Mouse (Mus musculus) lung, adult 2 months (tissue): ENCODE data around the gene Gna13. TPM values are rescaled to one million over a fixed set of nuclear protein-coding genes. Genes with fewer than 3 reads are reported as not detected.

Experiments used
- DNase-seq: peaks from one replicate; pipeline ENCODE4 v3.0.0; 2022
- H3K4me1 ChIP-seq: fragments of 200-500 bp; 2 replicates; pipeline ENCODE4 v1.6.1; 2011; ENCODE audit warnings: low read length; ENCODE audit not compliant: control insufficient read depth, insufficient read depth
- H3K4me3 ChIP-seq: fragments of 200-500 bp; replicated peaks from 2 replicates; pipeline ENCODE3; 2011; ENCODE audit warnings: low read depth, mild to moderate bottlenecking, control low read depth, low read length; ENCODE audit errors: extremely low read depth
- CTCF ChIP-seq: fragments of 200-500 bp; IDR thresholded peaks from 2 replicates; pipeline ENCODE4 v1.5.1; 2011; ENCODE audit warnings: mild to moderate bottlenecking, low read length, control low read depth; ENCODE audit not compliant: insufficient read depth
- POLR2A ChIP-seq: fragments of 200-500 bp; IDR thresholded peaks from 2 replicates; pipeline ENCODE4 v1.6.1; 2011; ENCODE audit warnings: low read depth, mild to moderate bottlenecking, control low read depth, low read length, borderline replicate concordance; ENCODE audit errors: extremely low read depth
- WGBS: fragments of 180-500 bp; shearing (Covaris S2); methylation state at CpG from one replicate; pipeline ENCODE4 v1.1.7; 2018; 5-methylcytosine and 5-hydroxymethylcytosine counted together
- polyA plus RNA-seq: library from polyadenylated mRNA; depleted of rRNA; stranded (reverse); fragments of >200 nt; gene quantifications from 2 replicates; pipeline ENCODE4 v1.2.3, GENCODE M21; 2012

Gene Gna13
- polyA plus RNA-seq, 1 experiment: 42.6 TPM

GRCm38 (mm10) chr11:109347242-109347959 lies 15.2 kb upstream of the Gna13 start:
- DNase-seq: peak; percentile 79
- TF ChIP-seq CTCF: no peak
- no peak for TF ChIP-seq POLR2A
- no peak overlapping the region for H3K4me3 ChIP-seq
- peaks cover 31% of the 10 kb centered on the region for H3K4me1 ChIP-seq
- 6% methylated on average over 10 of the region's 10 CpGs for WGBS

DNA sequence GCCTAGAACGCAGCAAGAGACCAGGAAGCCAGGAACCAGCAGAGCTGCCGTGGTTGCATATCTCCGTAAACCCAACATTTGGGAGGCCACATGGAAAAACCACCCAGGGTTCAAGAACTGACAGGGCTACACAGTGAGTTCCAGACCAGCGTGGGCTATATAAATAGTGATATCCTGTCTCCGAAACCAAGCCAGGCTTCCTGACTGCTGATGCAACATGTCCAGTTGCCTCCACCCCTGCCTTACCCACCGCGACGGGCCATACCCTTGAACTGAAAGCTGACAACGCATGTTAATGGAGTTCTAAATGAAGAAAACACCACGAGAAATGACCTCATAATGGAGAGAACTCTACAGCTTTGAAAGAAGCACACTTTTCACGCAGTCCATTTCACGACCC lies 14.2 kb upstream of the Gna13 start:
- Histone ChIP-seq H3K4me1 (peaks cover 28% of the 10 kb centered on the region), H3K4me3 (no peak overlapping the region)
- 34% methylated on average over 12 of the region's 12 CpGs for WGBS
- TF ChIP-seq CTCF (no peak), POLR2A (no peak)
- DNase-seq: no peak

DNA sequence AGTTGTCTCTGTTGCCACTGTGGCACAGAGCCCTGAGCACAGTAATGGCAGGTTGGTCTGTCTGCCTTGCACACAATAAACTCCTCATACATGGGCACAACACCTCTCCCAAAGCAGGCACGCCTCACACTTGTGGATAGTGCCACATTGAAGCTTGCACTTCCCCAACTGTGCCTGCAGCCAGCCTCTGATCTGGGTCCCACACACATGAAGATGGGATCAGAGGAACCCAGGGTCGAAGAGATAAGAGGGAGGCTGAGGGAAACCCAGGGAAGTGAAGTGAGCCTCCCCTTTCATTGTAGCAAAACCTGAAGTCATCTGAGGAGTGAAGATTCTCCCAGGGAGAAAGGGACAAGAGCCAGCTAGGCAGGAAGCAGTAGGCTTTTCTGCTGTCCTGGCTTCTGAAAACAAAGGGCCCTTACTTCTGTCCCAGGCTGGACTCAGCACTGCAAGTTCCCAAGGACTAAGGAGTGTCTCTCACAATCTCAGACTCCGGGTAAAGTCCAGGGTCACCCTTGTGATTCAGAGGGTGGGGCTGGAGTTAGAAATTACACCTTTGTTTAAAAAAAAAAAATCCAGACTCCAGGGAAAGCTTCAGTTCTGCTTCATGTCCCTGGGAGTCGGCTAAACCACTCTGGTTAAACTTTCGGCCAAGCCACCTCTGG lies 12.8 kb upstream of the Gna13 start:
- TF ChIP-seq POLR2A: no peak
- no peak for TF ChIP-seq CTCF
- Histone ChIP-seq H3K4me3 (no peak overlapping the region), H3K4me1 (peaks cover 17% of the 10 kb centered on the region)
- no peak for DNase-seq
- 43% methylated on average over 5 of the region's 5 CpGs for WGBS

DNA sequence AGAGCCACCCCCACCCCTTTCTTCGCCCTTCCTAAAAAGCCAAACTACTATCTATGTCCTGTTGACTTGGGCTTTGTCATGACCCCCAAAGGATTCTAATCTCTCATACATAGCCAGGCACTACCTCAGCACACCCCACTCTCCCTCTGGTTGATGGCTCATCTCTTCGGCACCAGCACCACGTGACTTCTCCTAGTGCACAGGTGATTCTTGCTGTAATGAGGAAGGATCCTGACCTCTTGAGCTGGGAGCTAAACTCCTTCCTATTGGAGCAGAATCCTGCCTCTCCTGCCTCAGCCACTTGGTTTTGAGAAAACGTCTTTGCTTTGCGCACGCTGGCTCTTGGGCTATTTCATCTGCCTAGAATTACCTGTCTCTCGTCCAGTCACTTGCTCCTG lies 12.3 kb upstream of the Gna13 start:
- Histone ChIP-seq H3K4me3 (no peak overlapping the region), H3K4me1 (peaks cover 15% of the 10 kb centered on the region)
- WGBS: 71% methylated on average over 7 of the region's 7 CpGs
- no peak for TF ChIP-seq CTCF
- no peak for TF ChIP-seq POLR2A
- no peak for DNase-seq

GRCm38 (mm10) chr11:109351489-109351888 lies 11.1 kb upstream of the Gna13 start:
- Histone ChIP-seq H3K4me1 (peaks cover 15% of the 10 kb centered on the region), H3K4me3 (no peak overlapping the region)
- no peak for DNase-seq
- no peak for TF ChIP-seq POLR2A
- no peak for TF ChIP-seq CTCF
- 62% methylated on average over 4 of the region's 4 CpGs for WGBS

DNA sequence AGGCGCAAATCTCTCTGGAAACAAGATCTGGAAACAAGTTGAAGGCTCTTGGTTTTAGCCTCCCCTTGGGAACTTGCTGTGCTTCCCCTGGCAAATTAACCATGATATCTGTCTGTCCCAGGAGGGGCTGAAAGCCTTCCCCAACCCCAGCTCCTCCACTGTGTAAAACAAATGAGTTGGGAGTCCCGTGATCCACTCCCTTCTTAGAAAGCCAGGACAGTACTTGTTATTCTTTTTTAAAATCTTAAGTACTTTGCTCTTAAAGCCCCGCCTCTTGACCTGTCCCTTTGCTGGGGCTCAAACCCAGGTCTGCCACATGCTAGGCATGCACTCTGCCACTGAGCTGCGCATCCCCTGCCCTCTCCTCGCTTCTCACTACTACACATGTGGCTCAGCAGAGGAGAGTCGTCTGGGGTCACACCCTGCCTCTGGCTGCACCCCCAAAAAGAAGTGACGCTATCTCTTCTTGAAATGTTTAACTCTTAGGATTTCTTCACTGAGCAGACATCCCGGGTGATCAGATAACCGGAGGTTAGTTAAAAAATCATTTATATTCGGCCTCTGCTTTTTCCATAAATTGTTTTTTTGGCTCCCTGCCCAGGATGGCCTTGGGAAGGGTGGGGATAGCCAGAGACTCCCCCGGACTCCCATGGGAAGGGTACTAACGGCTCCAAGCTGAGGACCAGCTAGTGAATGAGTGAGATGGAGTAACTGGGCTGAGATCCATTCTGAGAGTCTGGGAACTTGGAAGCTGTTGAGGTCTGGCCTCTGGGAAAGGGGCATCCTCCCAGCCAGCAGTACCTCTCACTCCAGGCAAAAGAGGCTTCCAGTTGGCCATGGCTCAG lies 9.0 kb upstream of the Gna13 start:
- Histone ChIP-seq H3K4me3 (no peak overlapping the region), H3K4me1 (peaks cover 15% of the 10 kb centered on the region)
- DNase-seq: no peak
- WGBS: 43% methylated on average over 12 of the region's 12 CpGs
- TF ChIP-seq POLR2A (no peak), CTCF (no peak)

DNA sequence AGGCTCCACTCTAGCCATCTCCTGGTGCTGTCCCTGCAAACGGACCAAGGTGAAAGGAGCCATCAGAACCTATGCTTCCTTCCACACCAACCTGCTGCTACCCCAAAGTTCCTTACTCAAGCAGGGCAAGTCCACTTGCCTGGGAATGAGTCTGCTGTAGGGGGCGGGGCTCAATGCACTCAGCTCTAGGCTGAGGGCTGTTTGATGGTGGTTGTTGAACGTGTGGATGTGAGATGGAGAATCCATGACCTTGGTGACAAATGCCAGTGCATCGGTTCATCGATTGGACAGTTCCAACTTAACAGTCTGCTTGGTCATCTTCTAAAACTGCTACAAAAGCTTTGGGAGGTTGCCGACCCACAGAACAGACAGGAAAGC lies 8.4 kb upstream of the Gna13 start:
- TF ChIP-seq POLR2A (no peak), CTCF (no peak)
- WGBS: 67% methylated on average over 6 of the region's 6 CpGs
- DNase-seq: no peak
- Histone ChIP-seq H3K4me1 (peaks cover 15% of the 10 kb centered on the region), H3K4me3 (no peak overlapping the region)

- TF ChIP-seq CTCF (no peak), POLR2A (no peak)
- no peak for DNase-seq
- Histone ChIP-seq H3K4me3 (no peak overlapping the region), H3K4me1 (peaks cover 8% of the 10 kb centered on the region)
- 66% methylated on average over 16 of the region's 16 CpGs for WGBS
Measured at GRCm38 (mm10) chr11:109355771-109356388, 6.8 kb upstream of the Gna13 start.

- no peak overlapping the region for H3K4me3 ChIP-seq
- 87% methylated on average over 5 of the region's 5 CpGs for WGBS
- no peak for DNase-seq
- TF ChIP-seq CTCF: no peak
- no peak for TF ChIP-seq POLR2A
- H3K4me1 ChIP-seq: peaks cover 14% of the 10 kb centered on the region
Measured at GRCm38 (mm10) chr11:109357171-109357570, 5.5 kb upstream of the Gna13 start.
